Mouse (Mus musculus): ENCODE measurements at regions not wholly inside any gene's neighbourhood (a gene's known extent, or its start where the extent isn't known, plus 50 kb on each side); places are given as distances from the start of the nearest gene placed in this dataset.

DNA sequence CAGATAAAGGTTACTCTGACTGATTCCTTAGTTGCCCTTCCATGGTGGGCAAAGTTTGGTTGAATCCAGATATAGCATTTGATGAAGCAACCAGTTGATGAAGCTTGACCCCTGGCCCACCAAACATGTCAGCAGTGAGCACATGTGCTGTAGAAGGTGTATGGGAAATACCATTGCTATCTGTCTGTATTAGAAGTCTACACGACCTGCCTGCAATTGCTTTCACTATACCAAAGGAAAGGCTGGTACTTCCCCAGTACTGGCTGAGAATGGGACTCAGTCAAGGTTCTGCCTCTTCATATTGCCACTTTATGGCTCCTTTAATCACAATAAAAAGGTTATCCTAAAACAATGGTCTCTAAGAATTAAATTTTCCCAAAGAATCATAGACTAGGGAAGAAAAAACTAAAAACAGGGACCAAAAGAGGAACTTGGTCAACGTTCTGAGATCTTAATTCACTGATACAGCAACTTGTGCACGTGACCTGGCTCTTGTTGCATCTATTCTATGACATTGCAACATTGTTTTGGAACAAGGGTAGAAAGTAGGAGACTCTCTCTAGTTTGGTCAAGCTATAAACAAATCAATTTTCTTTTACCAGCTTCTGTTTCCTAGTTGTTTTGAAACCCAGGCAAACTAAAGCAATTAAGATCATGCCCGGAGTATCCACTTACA is 284.0 kb downstream of the Rapgef2 start:
- in situ Hi-C loops (cut with MboI, MseI), result no loop called here

DNA sequence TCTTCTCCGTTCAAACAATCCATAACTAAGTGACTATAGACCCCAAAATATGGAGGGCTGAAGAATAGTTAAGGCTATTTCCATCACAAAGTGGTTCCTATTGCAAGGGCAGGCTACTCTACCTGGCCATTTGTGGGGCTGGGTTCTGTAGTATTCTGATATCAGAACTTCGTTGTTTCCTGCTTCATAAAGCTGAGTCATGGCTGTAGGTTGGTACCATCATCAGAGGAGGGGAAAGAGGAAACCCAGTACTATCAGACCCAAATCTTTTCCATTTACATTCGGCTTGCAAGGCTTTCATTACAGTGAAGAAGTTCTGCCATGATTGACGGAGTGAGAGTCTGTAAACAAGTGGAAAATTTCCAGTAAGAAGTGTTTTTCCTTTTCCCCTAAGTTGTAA is 284.6 kb downstream of the Rapgef2 start:
- in situ Hi-C loops (cut with MboI, MseI), result no loop called here

DNA sequence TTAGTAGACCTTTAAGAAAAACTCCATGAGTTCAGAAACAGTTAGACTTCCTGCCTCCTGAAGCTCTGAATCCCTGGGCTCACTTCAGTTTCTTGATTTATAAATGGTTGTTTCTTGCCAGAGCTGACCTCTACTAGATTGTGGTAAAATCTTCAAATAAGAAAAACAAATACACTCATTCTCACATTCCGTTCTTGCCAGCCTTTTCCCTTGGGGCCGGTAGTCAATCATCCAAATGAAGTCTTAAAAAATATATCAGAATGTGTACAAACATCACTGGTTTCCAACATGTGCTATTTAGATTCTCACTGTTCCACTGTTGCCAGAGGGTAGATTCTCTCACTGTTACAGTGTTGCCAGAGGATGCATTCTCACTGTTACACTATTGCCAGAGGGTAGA is 286.0 kb downstream of the Rapgef2 start:
- in situ Hi-C loops (cut with MboI, MseI), result no loop called here

DNA sequence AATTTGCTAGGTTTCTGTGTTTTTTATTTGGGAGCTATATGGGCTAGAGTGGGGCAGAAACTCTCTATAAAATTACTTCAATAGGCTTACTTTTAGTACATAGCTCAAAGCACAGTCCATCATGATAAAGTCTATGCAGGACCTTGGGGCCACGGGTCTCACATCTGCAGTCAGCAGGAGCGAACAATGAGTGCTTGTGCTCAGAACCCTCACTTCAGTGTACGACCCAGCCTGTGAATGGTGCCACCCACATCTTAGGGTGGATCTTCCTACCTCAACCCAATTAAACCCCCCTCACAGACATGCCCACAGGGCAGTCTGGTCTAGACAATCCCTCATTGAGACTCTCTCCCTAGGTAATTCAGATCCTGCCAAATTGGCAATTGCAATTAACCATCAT is 286.5 kb downstream of the Rapgef2 start:
- in situ Hi-C loops (cut with MboI, MseI), result no loop called here

DNA sequence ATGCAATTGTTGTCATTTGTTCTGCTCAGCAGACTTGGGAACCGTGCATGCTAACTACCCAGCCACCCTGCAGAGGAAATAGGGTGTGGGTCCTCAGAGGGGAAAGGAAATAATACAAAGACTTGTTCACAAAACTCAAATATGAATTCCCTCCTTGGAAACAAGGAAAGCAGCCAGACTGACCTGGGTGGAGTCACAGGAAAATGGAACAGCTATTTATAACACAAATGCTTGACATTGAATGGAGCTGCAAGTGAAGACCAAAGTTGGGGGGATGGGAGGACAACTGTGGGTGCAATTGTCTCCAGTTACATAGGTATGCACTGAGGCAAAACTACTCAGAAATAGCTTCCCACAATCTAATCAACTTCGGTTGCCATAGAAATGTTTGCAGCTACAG is 298.2 kb downstream of the Rapgef2 start:
- in situ Hi-C loops (cut with MboI, MseI), result loop anchor here (5.0 kb wide), 1 partner anchor 104 kb away; no protein-coding TSS in a partner anchor

DNA sequence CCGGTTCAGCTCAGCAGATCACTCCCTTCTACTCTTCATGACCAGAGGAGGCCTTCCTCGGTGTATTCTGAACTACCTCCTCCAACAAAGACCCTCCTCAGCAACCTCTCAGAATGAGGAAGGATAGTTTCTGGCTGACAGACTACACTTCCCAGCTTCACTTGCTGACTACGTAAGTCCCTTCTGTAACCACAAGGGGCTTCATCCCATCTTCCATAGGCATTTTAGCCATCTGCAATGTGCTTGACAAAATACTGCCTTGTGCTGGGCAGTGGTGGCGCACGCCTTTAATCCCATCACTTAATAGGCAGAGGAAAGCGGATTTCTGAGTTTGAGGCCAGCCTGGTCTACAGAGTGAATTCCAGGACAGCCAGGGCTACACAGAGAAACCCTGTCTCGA is 299.6 kb downstream of the Rapgef2 start:
- in situ Hi-C loops (cut with MboI, MseI), result loop anchor here (5.0 kb wide), 1 partner anchor 106 kb away; no protein-coding TSS in a partner anchor

DNA sequence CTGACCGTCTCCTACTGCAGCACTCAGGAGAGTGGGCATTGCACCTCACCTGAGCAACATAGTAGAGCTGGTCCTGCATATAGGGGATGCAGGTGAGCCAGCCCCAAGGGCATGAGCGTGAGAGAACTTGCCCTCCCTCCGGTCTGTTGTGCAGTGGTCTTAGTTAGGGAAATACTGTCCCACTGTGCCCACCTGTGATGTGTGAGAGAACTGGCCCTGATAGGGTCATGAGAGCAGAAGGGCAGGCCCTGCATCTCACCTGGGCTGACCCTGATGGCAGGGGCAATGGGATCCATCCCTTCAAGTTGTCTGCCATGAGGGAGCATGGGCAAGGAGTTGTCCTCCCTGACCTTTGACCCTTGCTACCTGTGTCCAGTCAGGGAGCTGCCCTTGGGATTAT is 305.3 kb downstream of the Rapgef2 start:
- in situ Hi-C loops (cut with MboI, MseI), result no loop called here

DNA sequence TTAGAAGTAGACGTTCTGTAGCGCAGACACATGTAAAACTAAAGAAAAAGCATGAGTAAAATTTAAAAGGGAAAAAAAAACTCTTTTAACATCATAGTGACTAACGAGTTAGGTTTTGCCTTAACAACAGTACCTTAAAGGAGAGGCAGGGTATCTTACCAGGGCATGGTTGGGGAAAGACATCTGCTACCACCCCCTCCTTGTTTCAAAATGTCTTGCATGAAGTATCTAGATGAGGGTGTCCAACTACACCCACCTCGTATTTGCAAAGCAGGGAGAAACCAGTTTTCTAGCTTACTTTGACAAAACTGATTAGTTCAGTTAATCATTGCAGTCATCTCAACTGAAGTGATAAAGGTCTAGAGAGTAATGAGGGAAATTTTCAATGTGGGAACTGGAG is 307.5 kb downstream of the Rapgef2 start:
- in situ Hi-C loops (cut with MboI, MseI), result no loop called here

DNA sequence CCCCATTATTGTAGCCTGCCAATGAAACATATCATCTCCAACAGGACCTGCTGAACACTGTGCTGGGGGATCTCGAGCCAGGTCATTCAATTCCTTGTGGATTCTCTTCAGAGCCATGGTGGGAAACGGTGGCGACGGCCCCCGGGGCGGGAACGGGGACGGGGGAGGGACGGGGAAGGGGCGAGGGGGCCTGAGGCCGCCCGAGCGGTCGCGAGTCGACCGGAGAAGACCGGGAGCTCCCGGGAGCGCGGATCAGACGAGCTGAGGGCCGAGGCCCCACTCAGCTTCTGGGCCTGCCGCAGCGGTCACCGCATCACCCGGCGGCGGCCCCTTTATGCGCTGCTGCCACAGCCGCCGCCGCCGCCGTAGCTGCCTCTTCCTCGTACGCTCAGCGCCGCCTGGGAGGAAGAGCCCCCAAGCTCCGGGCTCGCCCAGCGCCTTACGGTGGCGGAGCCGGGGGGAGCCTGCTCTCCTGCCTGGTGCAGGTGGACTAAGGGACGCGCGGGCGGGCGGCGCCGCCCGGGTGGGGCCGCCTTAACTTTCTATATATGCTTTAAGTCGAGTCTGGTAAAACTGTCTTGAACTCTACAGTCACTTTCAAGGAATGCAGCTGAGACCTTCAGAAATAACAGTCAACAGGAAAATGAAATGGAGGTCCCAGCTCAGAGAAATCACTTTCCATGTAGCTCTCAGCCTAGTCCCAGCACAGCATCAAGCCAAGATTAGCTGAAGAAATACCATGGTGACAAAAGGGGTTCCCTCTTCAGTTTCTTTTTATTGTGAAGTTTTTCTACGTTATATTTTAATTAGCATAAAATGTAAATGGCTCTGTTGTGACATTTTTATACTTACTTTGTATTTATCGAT is 319.4 kb downstream of the Rapgef2 start:
- in situ Hi-C loops (cut with MboI, MseI), result loop anchor here (25.0 kb wide), 2 partner anchors 620 to 845 kb away; partner anchors contain the start of gene Ppid

DNA sequence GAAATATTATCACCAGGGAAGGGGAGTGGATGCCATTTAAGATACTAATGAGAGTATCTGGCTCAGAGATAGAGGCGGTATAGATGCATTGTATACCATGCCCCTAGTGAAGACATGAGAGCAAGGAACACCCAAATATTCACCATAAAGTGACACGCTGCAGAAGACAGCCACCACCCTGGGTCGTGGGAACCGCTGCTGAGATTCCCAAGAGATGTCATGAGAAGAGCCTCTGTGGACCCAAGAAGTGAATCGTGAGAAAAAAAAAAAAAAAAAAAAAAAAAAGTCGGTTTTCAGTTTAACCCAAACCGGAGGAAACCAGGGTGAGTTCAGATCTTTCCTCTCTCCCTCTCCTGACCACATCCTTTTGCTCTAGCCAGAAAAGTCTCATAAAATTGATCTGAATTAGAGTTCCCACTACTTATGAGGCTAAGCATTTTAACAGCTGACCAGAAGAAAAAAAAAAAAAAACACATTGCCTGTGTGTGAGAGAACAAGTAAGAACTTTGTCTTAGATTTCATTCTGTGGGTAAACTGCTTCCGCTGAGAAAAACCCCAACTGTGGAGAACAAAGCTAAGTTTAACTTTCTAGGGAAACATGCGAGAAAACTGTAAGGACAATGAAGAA is 322.0 kb downstream of the Rapgef2 start:
- in situ Hi-C loops (cut with MboI, MseI), result loop anchor here (5.0 to 25.0 kb wide), 3 partner anchors 233 to 848 kb away; partner anchors contain the start of gene Ppid

DNA sequence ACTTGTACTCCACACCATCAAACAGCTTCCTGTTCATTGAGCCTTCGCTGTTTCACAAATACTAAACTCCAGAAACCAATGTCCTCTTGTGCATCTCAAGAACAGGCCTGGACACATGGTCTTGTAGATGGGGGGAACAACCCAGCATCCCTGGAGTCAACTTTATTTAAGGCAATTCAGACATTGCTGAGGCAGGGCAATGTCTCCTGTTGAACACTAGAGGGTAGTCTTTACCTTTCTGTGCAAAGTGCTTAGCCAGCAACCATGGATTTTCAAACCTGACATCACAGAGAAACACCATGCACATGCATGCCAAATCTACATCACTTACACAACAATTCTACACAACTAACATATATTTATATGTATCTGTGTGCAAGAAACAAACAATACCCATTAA is 327.5 kb downstream of the Rapgef2 start:
- in situ Hi-C loops (cut with MboI, MseI), result loop anchor here (25.0 kb wide), 2 partner anchors 629 to 854 kb away; partner anchors contain the start of gene Ppid

DNA sequence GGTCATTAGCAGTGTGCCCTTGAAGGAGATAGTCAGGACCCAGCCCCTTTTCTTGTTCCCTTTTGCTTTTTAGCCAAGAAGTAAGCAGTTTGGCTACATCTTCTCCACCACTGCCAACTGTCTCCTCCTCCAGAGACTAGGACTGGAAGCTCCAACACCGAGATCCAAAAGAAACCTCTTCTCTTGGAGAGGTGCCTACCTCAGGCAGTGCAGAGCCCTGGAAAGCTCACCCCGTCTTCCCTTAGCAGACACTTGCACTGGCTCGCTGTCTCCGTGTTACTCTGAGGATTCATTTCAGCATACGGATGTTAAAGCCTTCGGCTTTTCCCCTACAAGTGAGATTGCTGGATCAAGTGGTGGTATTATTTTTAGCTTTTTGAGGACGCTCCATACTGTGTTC is 331.0 kb downstream of the Rapgef2 start:
- in situ Hi-C loops (cut with MboI, MseI), result loop anchor here (25.0 kb wide), 2 partner anchors 632 to 857 kb away; partner anchors contain the start of gene Ppid

DNA sequence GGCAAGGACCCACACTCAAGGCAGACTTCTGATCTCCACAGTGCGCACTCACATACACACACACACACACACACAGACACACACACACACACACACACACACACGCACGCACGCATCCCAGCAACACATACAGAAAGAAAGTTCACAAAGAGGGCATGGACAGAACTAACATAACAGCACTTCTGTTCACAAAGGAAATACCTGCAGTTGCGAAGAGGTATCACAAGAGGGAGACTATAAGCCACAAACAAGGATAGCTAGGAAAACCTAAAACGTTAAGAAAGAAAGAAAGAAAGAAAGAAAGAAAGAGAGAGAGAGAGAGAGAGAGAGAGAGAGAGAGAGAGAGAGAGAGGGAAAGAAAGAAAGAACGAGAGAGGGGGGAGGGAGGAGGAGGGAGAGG is 336.9 kb downstream of the Rapgef2 start:
- in situ Hi-C loops (cut with MboI, MseI), result loop anchor here (10.0 kb wide), 1 partner anchor 155 kb away; no protein-coding TSS in a partner anchor

DNA sequence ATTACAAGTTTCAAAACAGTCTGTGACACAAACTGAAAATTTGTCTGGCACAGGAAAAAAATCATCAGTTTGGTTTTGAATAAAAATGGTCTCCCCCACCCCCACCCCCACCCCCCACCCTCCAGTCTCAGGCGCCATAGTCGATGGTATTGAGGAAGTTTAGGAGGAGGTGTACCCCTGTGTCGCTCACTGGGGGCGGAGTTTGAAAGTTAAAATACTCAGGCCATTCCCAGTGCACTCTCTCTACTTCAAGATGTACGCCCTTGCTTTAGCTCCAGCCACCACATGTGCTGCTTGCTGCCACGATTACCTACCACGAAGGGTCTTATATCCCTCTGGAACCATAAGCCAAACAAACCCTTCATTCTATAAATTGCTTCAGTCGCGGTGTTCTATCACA is 337.6 kb downstream of the Rapgef2 start:
- in situ Hi-C loops (cut with MboI, MseI), result loop anchor here (10.0 kb wide), 1 partner anchor 156 kb away; no protein-coding TSS in a partner anchor

DNA sequence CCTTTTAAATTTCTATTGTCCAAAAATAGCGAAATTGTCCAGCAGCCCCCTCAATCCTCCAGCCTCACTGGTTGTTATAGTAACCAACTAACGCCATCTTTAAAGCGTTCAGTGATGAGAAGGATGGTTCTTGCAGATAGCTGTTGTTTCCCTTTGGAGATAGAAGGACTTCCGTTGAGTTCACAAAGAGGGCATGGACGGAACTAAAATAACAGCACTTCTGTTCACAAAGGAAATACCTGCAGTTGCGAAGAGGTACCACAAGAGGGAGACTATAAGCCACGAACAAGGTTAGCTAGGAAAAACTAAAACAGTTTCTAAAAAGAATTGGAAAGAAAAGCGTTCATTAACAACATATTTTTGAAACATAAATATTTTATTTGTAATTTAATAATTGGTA is 338.1 kb downstream of the Rapgef2 start:
- in situ Hi-C loops (cut with MboI, MseI), result loop anchor here (10.0 kb wide), 1 partner anchor 157 kb away; no protein-coding TSS in a partner anchor

DNA sequence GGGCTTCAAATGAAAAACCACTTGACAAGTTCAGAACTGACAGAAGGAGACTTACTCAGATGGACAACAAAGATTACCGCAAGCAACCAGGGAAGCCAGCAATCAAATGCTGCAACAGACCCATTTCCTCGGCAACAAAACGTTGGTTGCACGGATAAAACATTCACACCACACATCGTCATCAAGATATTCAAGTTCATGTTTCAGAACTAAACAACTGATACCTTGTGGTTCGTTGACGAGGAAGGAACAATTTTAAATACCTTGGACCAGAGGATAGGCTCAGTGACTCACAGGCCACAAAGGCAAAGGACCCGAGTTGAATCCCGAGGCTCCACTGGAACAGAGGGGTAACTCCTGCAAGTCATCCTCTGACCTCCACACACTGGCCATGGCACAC is 339.1 kb downstream of the Rapgef2 start:
- in situ Hi-C loops (cut with MboI, MseI), result loop anchor here (10.0 kb wide), 1 partner anchor 158 kb away; no protein-coding TSS in a partner anchor

DNA sequence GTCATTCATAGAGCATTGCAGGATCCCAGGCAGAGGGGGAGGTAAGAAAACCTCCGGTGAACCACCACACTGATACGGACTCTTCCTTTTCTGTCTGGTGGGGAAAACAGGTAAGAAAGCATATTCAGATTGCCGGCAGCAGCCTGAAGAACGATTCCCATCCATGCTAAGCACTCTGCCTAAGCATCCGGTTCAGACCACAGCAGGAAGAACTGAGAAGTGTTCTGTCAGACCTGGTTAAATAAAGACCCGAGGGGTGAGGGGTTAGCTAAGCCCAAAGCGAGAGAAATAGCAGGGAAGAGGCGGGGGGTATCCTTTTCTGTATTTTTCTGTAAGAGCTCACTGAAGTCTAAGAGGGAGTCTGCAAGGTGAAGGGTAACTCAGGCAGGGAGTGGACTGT is 342.1 kb downstream of the Rapgef2 start:
- in situ Hi-C loops (cut with MboI, MseI), result loop anchor here (10.0 kb wide), 1 partner anchor 161 kb away; no protein-coding TSS in a partner anchor

DNA sequence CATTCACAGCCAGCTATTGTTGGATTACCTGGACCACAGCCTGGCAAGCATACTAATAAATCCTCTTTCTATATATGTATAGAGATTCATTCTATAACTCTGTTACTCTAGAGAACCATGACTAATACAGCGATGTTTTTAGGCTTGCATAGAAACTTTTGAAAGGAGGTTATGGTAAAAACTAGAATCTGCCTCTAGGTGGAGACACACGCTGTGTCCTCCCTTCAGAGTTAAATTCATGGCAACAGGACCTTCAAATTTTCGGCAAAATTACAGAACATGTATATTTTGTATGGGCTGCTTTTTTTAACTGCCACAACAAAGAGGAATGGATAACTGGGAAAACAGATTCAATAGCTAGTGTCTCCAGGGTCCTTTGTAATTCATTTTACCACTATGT is 353.3 kb downstream of the Rapgef2 start:
- in situ Hi-C loops (cut with MboI, MseI), result no loop called here

DNA sequence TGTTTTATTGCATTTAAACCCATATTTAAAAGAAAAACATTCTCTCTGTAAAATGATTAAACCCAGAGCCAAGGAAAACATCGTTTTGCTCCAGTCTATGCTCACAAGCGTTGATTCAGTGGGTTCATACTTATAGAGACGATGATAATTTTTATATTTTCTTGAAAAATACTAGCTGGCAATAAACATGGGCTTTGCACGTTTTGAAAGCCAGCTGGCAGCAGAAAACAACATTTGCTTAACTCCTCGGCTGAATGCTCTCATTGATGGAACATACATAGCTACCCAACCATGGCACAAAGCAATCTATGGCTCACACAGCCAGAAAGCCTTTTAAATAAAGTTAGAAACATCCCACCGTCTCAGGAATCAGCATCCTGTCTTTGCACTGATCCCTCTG is 366.5 kb downstream of the Rapgef2 start:
- in situ Hi-C loops (cut with MboI, MseI), result no loop called here

DNA sequence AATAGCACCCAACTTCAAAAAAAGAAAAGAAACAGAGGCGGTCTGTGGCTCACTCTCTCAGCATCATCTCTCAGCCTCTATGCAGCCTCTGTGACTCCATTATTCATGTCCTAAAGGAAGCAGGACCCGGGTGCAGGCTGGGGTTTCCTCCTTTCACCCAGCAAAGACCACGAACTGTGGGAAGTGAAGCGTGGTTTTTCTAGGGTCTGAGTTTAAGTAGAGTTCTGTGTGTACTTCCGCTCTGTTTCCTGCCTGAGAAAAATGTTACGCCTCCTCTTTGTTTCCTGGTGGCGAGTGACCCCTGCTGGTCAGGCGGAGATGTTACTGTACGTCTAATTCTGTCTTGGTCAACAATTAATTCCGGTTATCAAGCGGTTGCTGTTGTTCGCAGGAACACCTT is 366.9 kb downstream of the Rapgef2 start:
- in situ Hi-C loops (cut with MboI, MseI), result no loop called here

DNA sequence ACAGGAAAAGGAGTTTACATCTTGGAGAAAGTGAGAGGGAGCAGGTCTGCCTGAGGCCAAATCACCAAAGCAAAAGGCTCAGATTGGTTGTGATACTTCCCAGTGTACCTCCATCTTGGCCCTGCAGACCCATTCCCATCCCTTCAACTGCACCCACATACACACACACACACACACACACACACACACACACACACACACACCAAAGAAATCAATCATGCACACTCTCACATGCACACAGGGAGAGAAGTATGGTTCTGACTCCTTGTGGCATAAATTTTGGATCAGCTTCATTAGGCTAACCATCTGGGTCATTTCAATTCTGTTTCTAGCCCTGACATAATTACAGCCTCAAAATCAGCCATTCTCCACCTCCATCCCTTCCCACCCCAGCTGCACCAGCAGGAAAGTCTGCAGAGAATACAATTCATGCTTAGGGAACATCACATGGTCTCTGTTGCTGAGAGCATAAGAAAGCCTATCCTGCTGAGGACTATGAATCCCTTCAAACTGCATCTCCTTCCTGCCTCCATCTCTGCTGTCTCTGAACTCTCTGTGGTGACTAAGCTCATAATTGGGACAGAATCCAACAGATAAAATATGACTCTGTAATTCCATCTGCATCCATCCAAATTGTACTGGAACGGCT is 378.0 kb downstream of the Rapgef2 start:
- in situ Hi-C loops (cut with MboI, MseI), result no loop called here

Data from T-helper 2 cell (primary cell).